Mouse (Mus musculus): Measurements from ENCODE around the gene Helt. TPM values are rescaled to one million over a fixed set of nuclear protein-coding genes. Genes with fewer than 3 reads are reported as not detected.
"Not testable (repeated sequence)": the region's sequence is repeated elsewhere in the genome, so short reads cannot be mapped to it uniquely, and the experiment has no call there.

Helt gene
- total RNA-seq, 2 experiments from 2014 or later = not detected

DNA sequence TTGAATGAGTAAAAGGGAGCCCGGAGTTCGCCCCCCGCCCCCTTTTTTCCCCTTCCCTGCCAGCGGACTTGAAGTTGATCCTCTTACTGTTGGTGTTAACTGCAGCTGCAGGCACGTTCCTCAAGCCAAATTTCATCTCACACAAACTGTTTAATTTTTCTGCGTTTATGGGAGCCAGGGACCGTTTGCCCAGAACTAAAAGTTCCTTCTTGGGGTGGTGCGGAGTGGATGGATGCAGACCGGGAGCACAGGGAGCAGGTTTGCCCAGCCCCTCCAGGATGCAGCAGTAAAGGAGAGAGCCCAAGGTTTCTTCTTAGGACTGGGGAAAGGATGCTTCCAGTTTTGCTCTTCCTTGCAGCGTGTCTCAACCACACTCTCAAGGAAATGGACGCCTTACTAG is 2.1 kb upstream of the Helt start:
- no peak for DNase-seq

DNA sequence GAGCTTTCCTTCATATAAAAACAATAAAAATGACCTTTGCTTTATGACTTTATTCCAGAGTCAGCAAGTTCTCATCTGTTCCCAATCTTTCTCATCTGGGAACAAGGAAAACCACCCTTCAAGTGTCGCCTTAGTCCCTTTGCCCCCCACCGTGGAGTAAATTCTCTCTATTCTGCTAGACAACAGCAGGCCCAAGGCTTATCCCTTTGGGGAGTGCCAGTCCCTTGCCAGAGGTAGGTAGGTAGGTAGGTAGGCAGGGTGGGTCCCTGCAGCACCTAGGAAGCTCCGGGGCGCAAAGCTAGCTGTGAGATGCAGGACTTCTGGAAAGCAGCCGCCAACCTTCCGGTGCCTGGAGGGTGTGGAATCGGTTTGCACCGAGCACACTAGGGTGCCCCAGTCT is 1.5 kb upstream of the Helt start:
- no peak for DNase-seq

DNA sequence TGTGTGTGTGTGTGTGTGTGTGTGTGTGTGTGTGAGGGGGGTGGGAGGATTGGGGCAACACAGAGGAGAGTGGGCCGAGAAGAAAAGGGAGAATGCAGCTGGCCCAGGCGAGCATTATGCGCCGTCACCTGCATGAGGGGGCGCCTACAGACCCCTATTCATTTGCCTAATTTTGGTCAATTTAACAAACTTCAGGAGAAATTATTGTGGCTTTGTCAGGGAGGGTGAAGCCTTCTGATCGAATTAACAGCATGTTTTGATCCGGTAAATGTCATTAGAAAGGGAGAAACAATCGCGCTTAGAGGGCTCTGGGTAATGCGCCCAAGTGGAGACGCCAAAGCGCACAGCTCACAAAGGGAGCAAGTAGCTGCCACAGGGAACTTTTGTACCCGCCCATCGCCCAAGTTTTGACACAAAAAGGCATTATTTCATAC is 647 bp upstream of the Helt start:
- DNase-seq = no peak

DNA sequence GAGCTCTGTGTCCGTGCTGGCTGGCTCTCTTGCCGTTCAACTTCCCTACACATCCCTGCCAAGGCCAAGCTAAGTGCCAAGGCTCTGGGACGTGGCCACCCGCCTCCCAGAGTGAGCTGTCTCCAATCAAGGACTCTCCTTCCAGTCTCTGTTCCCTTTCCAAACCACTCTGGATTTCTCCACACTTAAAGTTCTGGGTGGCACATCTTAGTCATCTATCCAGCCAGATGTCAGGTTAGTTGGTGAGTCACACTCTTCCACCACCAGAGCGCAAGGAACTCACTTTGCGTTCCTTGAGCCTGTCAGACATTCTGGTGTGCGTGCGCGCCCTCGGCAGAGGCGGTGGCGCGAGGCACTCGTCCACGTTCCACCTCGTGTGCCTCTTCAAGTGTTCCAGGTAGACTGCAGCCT is 725 bp downstream of the Helt start:
- DNase-seq = peak; percentile 37 to 73

DNA sequence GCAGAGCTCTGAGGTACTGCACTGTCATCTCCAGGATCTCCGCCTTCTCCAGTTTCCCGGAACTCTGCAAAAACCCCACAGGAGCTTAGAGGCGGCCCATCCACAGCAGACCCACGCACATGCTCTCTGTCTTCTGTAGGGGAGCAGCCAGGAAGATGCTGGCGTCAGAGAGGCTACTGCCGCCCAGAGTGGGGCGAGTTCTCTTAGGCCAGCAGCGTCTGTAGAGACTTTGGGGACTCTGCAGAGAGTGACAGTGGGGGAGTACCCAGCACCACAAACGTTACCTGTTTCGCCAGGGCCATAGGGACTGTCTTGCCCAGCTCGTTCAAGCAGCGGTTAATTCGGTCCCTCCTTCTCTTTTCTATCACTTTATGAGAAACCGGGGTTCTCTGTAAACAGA is 1.3 kb downstream of the Helt start:
- DNase-seq = no peak

DNA sequence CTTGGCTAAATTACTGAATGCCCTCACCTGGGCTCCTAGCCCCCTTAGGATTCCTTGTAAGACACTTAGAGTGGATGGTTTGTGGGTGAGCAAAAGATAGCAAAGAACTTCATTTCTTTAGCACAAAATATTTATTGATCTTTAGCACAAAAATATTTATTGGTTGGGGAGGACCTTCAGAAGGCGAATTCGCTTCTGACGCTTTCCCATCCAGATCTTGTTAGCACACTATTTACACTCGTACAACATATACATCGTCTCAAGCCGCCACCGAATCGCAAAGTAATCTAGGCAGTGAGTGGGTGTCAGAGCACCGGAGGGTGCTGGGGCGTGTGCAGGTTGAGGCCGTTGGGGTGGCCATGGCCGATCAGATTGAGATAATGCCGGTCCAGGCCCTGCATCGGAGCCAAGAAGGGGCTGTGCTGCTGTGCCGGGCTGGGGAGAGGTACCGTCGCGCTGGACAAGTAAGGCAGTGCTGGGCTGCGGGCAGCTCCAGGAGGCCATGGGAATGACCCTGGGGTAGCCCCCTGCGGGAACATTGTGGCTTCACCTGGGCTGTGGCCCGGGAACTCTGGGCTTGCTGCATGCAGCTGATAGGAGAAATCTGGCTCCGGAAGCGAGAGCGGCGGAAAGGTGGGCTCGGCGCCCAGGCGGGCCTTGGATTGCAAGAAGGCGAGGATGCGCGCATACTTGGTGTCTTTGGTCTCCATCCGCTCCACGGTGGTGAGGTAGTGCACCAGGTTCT is 2.4 kb downstream of the Helt start:
- no peak for DNase-seq

DNA sequence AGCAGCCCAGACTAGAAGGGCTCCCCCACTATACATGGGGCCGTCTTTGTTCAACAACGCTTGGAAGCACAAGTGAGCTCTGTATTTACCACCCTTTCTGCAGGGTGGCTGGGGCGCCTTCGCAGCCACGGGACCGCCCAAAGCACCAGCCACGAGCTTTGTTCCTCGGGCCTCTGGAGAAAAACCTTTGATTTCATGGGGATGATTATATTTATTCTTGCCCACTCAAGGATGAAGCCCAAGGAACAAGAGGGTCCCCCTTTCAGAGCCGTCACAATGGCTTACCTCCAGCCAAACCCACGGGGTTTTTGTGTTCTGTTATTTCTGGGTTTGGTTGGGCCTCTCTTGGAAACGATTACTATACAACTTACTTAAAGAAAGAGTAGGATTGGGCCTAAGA is 5.2 kb downstream of the Helt start:
- DNase-seq = no peak

DNA sequence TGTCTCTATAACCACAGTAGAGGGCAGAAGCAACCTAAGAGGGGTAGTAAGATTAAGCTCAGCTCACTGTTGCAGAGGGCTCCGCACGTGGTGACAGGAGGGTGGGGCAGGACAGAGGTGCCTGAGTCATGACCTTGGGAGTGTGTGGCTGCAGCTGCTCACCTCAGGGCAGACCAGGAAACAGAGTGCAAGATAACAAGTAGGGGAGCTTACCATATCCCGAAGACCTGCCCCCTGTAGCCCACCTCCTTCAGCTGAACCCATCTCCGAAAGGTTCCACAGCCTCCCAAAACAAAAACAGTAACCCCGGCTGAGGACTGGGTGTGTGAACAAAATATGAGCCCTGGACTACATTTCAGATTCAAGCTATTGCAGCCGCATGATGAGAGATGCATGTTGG is 6.5 kb downstream of the Helt start:
- no peak for DNase-seq

DNA sequence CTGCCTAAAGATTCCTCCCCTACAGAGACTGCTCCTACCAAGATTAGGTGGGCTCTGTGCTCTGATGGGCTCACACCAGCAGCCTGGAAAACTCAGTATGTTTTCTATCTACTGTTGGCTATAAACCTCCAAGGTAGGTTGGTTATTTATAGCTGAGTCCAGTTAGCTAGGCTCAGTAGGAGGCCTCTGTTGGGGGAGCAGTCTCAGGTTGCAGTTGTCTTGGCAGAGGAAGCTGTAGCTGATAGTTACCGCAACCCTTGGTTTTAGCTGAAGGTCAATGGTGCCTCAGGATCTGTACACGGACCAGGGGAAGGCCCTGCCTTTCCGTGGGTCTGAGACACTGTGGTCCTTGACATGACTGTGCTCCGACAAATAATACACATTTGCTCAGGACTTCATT is 8.5 kb downstream of the Helt start:
- DNase-seq = no peak

DNA sequence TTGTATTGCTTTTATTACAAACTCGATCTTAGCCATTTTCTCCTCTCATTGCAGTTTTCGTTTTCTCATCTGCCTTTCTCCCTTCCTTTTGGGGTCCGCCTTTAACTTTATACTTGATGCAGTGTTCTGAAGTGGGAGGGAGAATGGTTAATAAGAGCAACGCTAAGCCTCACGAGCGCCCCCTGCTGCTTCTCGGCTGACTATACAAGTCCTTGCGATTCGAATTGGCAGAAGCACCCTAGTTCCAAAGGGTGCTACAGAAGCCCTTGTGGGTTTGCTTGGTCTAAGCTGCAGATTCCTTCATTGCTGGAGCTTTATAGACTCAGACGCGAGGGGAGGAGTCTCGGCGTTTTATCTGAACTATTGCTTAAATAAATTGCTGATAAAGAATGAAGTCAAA is 12.9 kb downstream of the Helt start:
- peak; percentile 74 to 86 for DNase-seq

DNA sequence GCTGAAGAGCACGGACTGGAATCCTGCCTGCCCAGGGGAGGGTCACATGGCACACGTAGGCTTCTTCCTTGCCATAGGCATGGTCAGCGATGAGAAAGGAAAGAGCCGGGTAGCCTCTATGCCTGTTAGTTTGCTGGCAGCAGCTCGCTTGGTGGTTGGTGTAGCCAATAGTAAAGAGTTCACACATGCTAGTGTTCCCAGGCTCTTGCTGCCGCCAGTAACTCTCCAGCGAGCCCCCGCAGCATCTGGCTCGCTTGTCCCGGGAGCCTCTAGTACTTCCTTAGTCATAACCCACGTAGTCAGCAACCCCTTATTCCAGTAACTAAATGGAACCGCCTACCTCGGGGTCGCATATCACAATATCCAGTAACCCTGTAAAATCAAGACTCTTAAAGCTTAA is 17.5 kb downstream of the Helt start:
- DNase-seq = no peak

DNA sequence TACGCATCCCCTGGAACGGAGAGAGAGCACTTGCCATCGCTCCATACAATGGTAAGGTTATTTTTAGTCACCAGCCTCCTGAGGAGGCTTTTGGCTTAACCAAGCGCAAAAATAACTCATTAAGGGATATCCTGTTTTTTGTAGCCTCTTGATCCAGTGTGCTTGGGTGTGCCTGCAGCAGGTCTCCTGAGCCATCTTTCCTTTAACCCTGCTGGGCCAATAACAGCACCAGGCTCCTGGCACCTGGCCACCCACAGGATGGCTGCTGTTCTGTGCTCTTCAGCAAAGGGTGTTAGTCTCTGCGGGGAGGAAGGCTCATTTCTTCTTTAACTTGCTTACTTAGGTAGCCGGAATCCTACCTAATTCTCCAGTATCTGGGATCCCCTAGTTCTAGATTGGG is 23.7 kb downstream of the Helt start:
- peak in 1 of 2 experiments; percentile 19 for DNase-seq

DNA sequence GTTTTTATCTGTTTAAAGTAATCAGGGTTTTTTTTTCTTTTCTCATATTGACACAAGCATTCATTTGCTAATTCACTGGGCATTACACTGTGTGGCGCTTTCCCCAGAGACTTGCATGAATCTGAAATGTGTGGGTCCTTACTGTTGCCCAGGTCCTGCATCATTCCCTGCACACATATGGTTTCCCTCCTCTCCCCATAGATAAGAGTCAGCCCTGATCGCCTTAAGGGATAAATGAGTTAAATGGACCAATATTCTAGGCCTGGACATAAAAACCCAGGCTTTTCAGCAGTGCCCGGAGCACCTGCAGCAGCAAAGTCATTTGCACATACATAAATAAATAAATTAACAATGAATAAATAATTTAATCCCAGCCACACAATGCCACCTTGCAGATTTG is 24.3 kb downstream of the Helt start:
- DNase-seq = no peak

DNA sequence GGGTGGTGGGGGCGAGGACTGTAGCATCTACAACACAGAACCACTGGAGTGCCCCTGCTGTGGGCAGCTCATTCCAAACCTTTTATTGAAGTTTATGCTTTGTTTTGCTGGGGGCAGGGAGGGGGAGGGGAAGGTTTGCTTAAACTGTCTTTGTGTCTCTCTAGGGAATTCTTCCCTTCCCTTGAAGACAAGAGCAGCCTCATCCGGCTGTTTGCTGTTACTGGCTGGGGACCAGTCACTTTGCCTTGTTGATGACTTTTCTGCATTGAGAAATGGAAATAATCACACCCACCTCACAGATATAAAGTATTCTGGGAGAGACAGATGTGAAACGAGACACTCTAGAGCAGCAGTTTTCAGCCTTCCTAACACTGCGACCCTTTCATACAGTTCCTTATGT is 27.7 kb downstream of the Helt start:
- no peak for DNase-seq

DNA sequence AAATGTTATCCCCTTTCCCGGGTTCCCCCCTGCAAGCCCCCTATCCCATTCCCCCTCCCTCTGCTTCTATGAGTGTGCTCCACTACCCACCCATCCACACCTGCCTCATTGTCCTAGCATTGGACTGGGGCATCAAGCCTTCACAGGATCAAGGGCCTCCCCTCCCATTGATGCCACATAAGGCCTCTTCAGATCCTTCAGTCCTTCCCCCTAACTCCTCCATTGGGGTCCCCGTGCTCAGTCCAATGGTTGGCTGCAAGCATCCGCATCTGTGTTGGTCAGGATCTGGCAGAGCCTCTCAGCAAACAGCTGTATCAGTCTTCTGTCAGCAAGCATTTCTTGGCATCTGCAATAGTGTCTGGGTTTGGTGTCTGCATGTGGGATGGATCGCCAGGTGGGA is 30.3 kb downstream of the Helt start:
- DNase-seq = not testable (repeated sequence)

DNA sequence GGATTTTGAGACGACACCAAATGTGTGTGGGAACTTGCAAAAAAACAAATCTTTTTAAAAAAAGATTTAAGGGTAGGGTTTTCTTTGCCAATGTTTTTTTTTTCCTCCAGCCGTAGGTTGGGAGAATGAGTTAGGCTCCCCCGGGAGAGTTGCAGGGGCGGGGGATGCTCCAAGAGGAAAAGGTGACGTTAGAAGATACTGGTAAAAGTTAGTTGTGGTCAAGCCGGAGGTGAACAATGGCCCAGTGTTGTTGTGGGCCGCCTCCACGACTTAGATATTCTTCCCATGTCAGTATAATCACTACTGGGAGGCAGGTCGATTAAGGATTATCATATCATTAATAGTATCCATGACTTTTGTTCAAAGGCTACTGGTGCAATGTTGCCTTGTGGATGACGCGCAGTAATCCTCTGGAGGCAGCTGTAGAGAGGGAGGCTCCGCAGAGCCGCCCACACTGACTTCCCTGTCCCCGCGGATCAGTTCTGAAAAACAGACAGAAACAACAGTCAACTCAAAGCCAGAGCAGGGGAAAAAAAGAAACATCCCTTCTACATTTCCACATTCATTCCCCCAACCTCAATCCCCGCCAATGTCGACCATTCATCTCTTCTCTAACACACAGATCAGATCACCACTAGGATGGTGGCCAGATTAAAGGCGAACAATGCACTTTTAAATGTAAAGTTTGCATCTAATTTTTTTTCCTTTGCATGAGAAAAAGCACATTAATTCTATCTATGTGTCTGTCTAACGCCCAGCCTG is 36.4 kb downstream of the Helt start:
- DNase-seq = no peak

DNA sequence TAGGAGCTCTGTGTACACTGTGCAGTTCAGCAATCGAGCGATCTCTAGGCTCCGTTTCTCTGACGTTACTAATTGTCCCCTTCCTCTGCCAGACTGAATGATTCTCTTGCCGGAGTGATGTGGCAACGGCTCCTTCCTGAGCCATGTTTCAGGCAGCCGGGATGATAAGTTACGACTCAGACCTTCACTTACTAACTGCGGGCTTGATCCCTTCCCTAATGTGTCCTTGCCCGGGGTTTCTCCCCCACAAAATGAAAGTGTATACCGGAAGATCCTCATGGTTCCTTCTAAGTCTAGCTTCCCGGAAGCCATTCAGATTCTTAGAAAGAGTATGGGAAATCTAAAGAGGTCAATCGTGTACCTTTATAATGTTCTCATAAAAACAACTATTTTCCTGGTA is 42.0 kb downstream of the Helt start:
- DNase-seq = peak; percentile 11 to 28

DNA sequence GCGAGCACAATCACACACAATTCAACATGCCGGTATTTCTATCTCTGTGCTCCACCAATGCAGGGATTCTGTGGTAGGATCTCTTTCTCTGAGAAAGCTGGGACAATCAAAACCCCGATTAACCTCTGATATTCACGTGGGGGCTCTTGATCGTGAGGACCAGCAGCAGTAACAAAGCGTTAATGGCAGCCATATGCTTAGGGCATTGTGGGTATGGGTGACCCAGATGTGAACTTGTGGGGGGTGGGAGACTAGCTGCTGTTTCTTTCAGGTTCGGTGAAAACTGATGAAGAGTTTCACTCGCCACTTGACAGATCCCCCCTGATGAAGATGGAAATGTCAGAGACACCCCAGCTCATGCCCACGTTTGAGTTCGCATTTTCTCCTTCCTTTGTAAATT is 42.9 kb downstream of the Helt start:
- DNase-seq = no peak

DNA sequence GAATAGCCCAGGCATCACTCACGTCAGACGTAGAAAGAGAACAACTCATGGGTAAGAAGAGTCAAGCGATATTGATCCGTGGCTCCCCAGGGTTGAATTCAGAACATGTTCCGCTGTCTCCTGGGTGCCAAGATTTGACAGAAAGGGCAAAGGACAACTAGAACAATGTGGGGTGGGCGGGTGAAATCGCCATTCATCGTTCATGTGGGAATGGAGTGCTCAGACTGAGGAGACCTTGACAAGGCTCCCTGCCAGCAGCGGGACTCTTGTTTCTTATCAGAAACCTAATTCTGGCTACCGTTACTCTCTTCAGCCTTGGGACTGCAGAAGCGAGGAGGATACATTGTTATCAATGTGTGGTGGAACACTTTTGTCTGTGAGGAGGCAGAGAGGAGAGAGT is 48.1 kb downstream of the Helt start:
- DNase-seq = peak; percentile 41 to 47

DNA sequence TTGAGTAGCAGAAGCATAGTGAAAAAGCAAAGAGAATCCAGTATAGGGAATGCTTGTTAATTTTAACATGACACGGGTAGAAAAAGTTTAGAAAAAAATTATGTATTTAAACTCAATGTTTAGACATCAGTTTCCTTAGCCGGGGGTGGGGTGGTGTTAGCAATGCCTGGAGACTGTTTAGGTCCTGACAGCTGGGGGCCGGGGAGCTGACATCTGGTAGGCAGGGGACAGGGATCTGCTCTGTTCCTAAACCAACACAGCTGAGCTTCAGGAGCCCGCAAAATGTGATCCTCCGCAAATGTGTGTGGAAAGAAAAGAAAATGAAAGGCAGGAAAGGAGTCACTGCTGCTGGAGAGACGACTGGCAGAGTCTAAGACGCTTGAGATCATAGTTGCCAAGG is 51.5 kb downstream of the Helt start:
- DNase-seq = no peak
